Mouse (Mus musculus) CH12.LX (cell line): Measurements from ENCODE around the gene Nkx1-1. TPM values are rescaled to one million over a fixed set of nuclear protein-coding genes. Genes with fewer than 3 reads are reported as not detected.

ENCODE experiments used
- DNase-seq: peaks from one replicate; pipeline ENCODE4 v3.0.0-alpha.2; 2013; ENCODE audit errors: extremely low read depth
- H3K27ac ChIP-seq: 2 replicates; pipeline ENCODE4 v1.5.1; 2012; ENCODE audit warnings: low read depth, mild to moderate bottlenecking, control low read depth, moderate library complexity; ENCODE audit not compliant: insufficient read depth
- H3K27me3 ChIP-seq: replicated peaks from 2 replicates; pipeline ENCODE3; 2012; ENCODE audit warnings: inconsistent platforms
- H3K36me3 ChIP-seq, 2 experiments: replicated peaks in 1 of 2; 2 replicates each; pipeline versions ENCODE3 to v1.6.1; 2012; ENCODE audit warnings: inconsistent platforms in 1 of 2, low read length in 1 of 2, mild to moderate bottlenecking in 1 of 2, mixed read lengths in 1 of 2, moderate library complexity in 1 of 2; ENCODE audit not compliant: control insufficient read depth in 1 of 2, insufficient read depth in 1 of 2
- H3K4me1 ChIP-seq, 2 experiments: 2 replicates each; pipeline ENCODE4 v1.6.1; 2012; ENCODE audit warnings: inconsistent platforms in 1 of 2, moderate library complexity in 1 of 2; ENCODE audit not compliant: insufficient read depth in 2 of 2, control insufficient read depth in 1 of 2
- H3K4me2 ChIP-seq: 2 replicates; pipeline ENCODE4 v1.6.1; 2012; ENCODE audit warnings: low read depth, mild to moderate bottlenecking, control low read depth; ENCODE audit not compliant: poor library complexity, insufficient read depth, severe bottlenecking
- H3K4me3 ChIP-seq, 3 experiments: fragments of 150-350 bp in 1 of 3; sonication (generic) in 1 of 3; replicated peaks in 1 of 3; 2 replicates each; pipeline versions ENCODE3 to v1.5.1; 2011 to 2012; ENCODE audit warnings: low read depth in 2 of 3, low read length in 2 of 3, mild to moderate bottlenecking in 2 of 3, moderate library complexity in 2 of 3, control low read depth in 1 of 3, improper control_type of control experiment in 1 of 3, inconsistent platforms in 1 of 3, mixed read lengths in 1 of 3; ENCODE audit not compliant: poor library complexity in 1 of 3
- H3K79me2 ChIP-seq: replicated peaks from 2 replicates; pipeline ENCODE4 v1.6.1; 2012; ENCODE audit warnings: mild to moderate bottlenecking, moderate library complexity; ENCODE audit not compliant: control insufficient read depth, poor library complexity, insufficient read depth, severe bottlenecking; ENCODE audit errors: extremely low read depth
- H3K9ac ChIP-seq: 2 replicates; pipeline ENCODE4 v1.6.1; 2012; ENCODE audit warnings: low read depth, mild to moderate bottlenecking, control low read depth, moderate library complexity; ENCODE audit not compliant: insufficient read depth
- H3K9me3 ChIP-seq: replicated peaks from 2 replicates; pipeline ENCODE3; 2012; ENCODE audit warnings: low read length, inconsistent platforms, mixed read lengths
- BHLHE40 ChIP-seq: IDR thresholded peaks from 2 replicates; pipeline ENCODE4 v1.6.1; 2011; ENCODE audit warnings: mild to moderate bottlenecking, low read depth, low read length, improper control_type of control experiment
- CHD1 ChIP-seq: IDR thresholded peaks from 2 replicates; pipeline ENCODE4 v1.6.1; 2012; ENCODE audit warnings: low read depth, low read length, improper control_type of control experiment, inconsistent platforms
- CHD2 ChIP-seq: IDR thresholded peaks from 2 replicates; pipeline ENCODE4 v1.6.1; 2011; ENCODE audit warnings: low read length, improper control_type of control experiment
- CTCF ChIP-seq, 2 experiments: IDR thresholded peaks in 1 of 2; conservative IDR thresholded peaks in 1 of 2; 2 replicates each; pipeline ENCODE4 v1.5.1; 2011 to 2012; ENCODE audit warnings: low read depth in 2 of 2, low read length in 2 of 2, improper control_type of control experiment in 1 of 2, inconsistent platforms in 1 of 2, mild to moderate bottlenecking in 1 of 2, moderate library complexity in 1 of 2
- E2F4 ChIP-seq: IDR thresholded peaks from 2 replicates; pipeline ENCODE4 v1.6.1; 2011; ENCODE audit warnings: low read depth, low read length, improper control_type of control experiment; ENCODE audit not compliant: insufficient replicate concordance
- ELF1 ChIP-seq: IDR thresholded peaks from 2 replicates; pipeline ENCODE4 v1.6.1; 2014; ENCODE audit warnings: low read depth, mild to moderate bottlenecking, inconsistent platforms, low read length, improper control_type of control experiment
- ETS1 ChIP-seq: conservative IDR thresholded peaks from 2 replicates; pipeline ENCODE4 v1.6.1; 2012; ENCODE audit warnings: low read depth, mild to moderate bottlenecking, inconsistent platforms, low read length, improper control_type of control experiment, moderate library complexity
- GABPA ChIP-seq: IDR thresholded peaks from 2 replicates; pipeline ENCODE4 v1.6.1; 2012; ENCODE audit warnings: low read depth, low read length, improper control_type of control experiment, inconsistent platforms; ENCODE audit not compliant: insufficient replicate concordance
- HCFC1 ChIP-seq: IDR thresholded peaks from 2 replicates; pipeline ENCODE4 v1.6.1; 2012; ENCODE audit warnings: low read depth, mild to moderate bottlenecking, inconsistent platforms, low read length, improper control_type of control experiment
- JUN ChIP-seq: IDR thresholded peaks from 2 replicates; pipeline ENCODE4 v1.6.1; 2011; ENCODE audit warnings: low read depth, mild to moderate bottlenecking, low read length, improper control_type of control experiment, moderate library complexity; ENCODE audit not compliant: insufficient read depth
- JUND ChIP-seq: conservative IDR thresholded peaks from 2 replicates; pipeline ENCODE4 v1.6.1; 2011; ENCODE audit warnings: low read depth, low read length, improper control_type of control experiment
- KAT2A ChIP-seq: IDR thresholded peaks from 2 replicates; pipeline ENCODE4 v1.6.1; 2012; ENCODE audit warnings: low read length, improper control_type of control experiment, inconsistent platforms; ENCODE audit not compliant: insufficient replicate concordance
- MAX ChIP-seq: IDR thresholded peaks from 2 replicates; pipeline ENCODE4 v1.6.1; 2011; ENCODE audit warnings: low read length, improper control_type of control experiment
- MXI1 ChIP-seq: IDR thresholded peaks from 2 replicates; pipeline ENCODE4 v1.6.1; 2011; ENCODE audit warnings: mild to moderate bottlenecking, low read depth, low read length, improper control_type of control experiment
- MYC ChIP-seq: IDR thresholded peaks from 2 replicates; pipeline ENCODE4 v1.6.1; 2011; ENCODE audit warnings: low read depth, mild to moderate bottlenecking, improper control_type of control experiment, low read length
- POLR2AphosphoS2 ChIP-seq: IDR thresholded peaks from 2 replicates; pipeline ENCODE4 v1.6.1; 2011; ENCODE audit warnings: low read depth, low read length, improper control_type of control experiment
- RAD21 ChIP-seq: IDR thresholded peaks from 2 replicates; pipeline ENCODE4 v1.6.1; 2011; ENCODE audit warnings: low read depth, mild to moderate bottlenecking, low read length, improper control_type of control experiment, moderate library complexity
- SIN3A ChIP-seq: IDR thresholded peaks from 2 replicates; pipeline ENCODE4 v1.6.1; 2012; ENCODE audit warnings: low read length, improper control_type of control experiment, inconsistent platforms
- USF1 ChIP-seq: IDR thresholded peaks from 2 replicates; pipeline ENCODE4 v1.6.1; 2014; ENCODE audit warnings: low read depth, mild to moderate bottlenecking, inconsistent platforms, low read length, improper control_type of control experiment
- ZC3H11A ChIP-seq: IDR thresholded peaks from 2 replicates; pipeline ENCODE4 v1.6.1; 2012; ENCODE audit warnings: low read depth, mild to moderate bottlenecking, inconsistent platforms, low read length, improper control_type of control experiment
- ZMIZ1 ChIP-seq: IDR thresholded peaks from 2 replicates; pipeline ENCODE4 v1.6.1; 2012; ENCODE audit warnings: low read depth, mild to moderate bottlenecking, inconsistent platforms, low read length, improper control_type of control experiment
- dilution Hi-C: fragments of 300-500 bp; cut with MboI; formaldehyde crosslinking; loops from 2 replicates; pipeline ENCODE4 v1.14.3; 2020; ENCODE audit warnings: low sequenced_read_pairs; ENCODE audit not compliant: extremely low pct_unique_long_range_greater_than_20kb, extremely low pct_ligation_motif_present
- in situ Hi-C: fragments of 300-500 bp; cut with MboI; formaldehyde crosslinking; loops from 3 replicates; pipeline ENCODE4 v1.14.3; 2019; ENCODE audit warnings: low sequenced_read_pairs, low pct_ligation_motif_present, low pct_unique_long_range_greater_than_20kb, mixed read lengths
- polyA plus RNA-seq: library from polyadenylated mRNA; unstranded; fragments of >175 nt; gene quantifications from 2 replicates; pipeline ENCODE4 v1.2.1, GENCODE M21; 2012; ENCODE audit warnings: low read depth; ENCODE audit not compliant: insufficient read length
- total RNA-seq, 2 experiments: library from RNA; depleted of rRNA; stranded (reverse); fragments of 300-350 nt in 1 of 2; fragments of >200 nt in 1 of 2; gene quantifications; 2 replicates each; pipeline ENCODE4 v1.2.3; 2012 to 2014

Gene Nkx1-1
- total and polyA plus RNA-seq, 3 experiments = not detected

DNA sequence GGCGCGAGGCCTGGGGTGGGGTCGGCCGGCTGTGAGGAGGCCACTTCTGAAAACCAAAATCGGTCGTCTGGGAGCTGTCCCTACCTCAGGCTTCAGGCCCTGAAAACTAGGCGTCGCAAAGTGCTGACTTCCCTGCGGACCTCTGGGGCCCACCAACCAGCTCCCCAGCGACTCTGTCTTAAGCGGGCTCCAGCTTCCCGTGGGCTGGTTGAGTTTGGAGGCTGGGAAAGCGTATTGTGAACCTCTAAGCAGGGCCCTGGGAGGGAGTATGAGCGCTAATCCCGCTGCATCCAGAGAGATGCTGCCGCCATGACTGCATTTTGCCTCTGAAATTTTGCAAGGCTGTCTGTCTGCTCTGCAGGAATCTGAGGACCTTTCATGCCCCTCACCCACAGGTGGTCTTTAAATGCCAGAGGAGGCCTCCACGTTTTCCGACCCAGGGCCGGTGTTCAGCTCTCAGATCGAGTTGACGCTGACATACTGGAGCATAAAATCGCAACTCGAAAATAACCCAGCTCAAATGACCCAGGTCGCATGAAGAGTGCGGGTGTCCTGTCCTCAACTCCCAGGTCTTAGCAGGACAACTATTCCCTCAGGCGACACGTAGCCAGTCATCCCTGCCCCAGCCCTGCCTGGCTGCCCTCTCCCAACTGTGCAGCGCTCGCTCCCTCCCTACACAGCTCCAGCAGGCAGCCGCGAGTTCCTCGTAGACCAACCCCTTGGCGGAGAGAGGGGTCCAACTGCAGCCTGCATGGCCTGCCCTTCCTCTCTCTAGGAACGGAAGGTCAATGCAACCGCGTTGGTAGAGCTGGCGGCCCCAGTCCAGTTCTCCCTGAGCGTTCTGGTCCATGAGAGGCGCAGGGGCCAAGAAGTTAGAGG, 1.5 kb downstream of the Nkx1-1 start:
- no peaks in the 10 kb centered on the region for H3K79me2 ChIP-seq
- no peak overlapping the region for H3K9ac ChIP-seq

DNA sequence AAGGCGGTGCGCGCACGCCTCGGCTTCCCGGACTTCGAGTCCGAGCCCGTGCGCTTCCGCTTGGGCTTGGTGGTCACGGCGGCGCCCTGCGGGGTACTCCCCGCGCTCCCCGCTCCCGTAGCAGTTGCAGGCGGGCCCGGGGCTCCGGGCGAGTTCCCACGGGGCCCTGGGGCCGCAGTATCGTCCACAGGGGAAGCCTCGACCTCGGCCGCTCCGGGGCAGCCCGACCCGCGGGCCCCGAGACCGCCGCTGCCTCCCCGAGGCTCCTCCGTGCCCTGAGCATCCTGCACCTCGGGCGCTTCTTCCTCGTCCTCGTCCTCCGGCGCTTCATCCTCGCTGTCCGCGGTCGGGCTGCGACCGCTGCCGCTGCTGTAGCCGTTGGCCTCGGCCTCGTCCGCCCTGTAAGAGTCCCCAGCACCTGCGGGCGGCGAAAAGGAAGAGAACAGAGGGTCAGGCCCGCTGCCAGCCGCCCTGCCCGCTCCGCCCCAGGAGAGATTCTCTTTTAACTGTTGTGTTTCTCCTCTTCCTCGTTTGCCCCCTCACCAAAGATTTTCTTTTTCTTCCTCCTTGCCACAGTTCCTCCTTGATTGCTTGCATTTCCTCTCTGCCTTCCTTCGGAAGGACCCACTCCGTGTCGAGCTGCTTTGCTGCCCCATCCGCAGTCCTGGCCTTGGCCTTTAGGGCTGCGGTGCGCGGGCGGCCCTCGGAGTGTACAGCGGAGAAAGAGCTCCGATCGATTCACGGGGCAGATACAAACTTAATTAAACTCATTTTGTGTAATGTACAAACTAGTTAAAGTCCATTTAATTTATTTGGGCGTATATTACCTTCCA, 2.4 kb downstream of the Nkx1-1 start:
- no peaks in the 10 kb centered on the region for H3K27me3 ChIP-seq
- H3K4me1 ChIP-seq = no peaks in the 10 kb centered on the region
- in situ Hi-C loops = no loop called here
- H3K36me3 ChIP-seq = no peaks in the 10 kb centered on the region
- TF ChIP-seq USF1 = no peak
- no peak for TF ChIP-seq GABPA
- peaks cover 51% of the 10 kb centered on the region for H3K9me3 ChIP-seq
- H3K79me2 ChIP-seq = no peaks in the 10 kb centered on the region
- no peak for DNase-seq
- H3K27ac ChIP-seq = no peak overlapping the region
- no peak overlapping the region for H3K4me2 ChIP-seq
- dilution Hi-C loops = no loop called here
- H3K4me3 ChIP-seq = no peak overlapping the region
- H3K9ac ChIP-seq = no peak overlapping the region

More for the DNA sequence above, 1.5 kb downstream of the Nkx1-1 start:
- Histone ChIP-seq H3K9me3 (peaks cover 51% of the 10 kb centered on the region), H3K36me3 (no peaks in the 10 kb centered on the region), H3K27ac (no peak overlapping the region), H3K4me3 (no peak overlapping the region), H3K4me2 (no peak overlapping the region), H3K4me1 (no peaks in the 10 kb centered on the region), H3K27me3 (no peaks in the 10 kb centered on the region)
- TF ChIP-seq MAX = no peak
- no peak for TF ChIP-seq KAT2A
- no peak for DNase-seq
- in situ Hi-C loops = no loop called here
- dilution Hi-C loops = no loop called here

DNA sequence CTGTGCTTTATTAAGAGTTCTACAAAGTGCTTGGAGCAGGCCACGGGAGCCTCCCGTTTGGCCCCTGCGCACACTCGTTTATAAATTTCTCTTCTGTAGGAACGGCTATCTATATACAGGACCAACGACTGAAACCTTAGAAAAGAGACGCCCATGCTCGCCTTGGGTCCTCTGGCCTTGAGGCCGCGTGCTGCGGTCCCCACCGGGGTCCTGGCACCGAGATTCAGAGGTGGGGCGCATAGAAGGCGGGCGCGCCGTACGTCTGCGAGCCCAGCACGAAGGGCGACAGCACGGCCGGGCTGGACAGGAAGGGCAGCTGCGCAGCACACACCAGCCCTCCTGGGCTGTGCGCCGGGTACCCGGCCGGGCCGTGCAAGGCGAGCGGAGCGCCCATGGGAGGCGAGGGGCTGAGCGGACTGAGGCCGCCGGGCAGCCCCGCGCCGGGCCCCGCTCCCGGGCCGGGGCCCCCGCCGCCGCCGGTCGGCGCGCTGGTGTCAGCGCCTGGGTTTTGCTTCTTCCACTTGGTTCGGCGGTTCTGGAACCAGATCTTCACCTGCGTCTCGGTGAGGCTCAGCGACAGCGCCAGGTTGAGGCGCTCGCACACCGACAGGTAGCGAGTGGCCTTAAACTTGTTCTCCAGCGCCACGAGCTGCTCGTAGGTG, 3.1 kb downstream of the Nkx1-1 start:
- Histone ChIP-seq H3K4me1 (no peaks in the 10 kb centered on the region), H3K9me3 (peaks cover 51% of the 10 kb centered on the region), H3K36me3 (no peaks in the 10 kb centered on the region), H3K4me2 (no peak overlapping the region), H3K4me3 (no peak overlapping the region), H3K79me2 (no peaks in the 10 kb centered on the region), H3K27ac (no peak overlapping the region), H3K27me3 (no peaks in the 10 kb centered on the region), H3K9ac (no peak overlapping the region)
- TF ChIP-seq USF1 = no peak
- no peak for TF ChIP-seq ZMIZ1
- no peak for TF ChIP-seq ZC3H11A
- TF ChIP-seq BHLHE40 = no peak
- no peak for TF ChIP-seq CHD2
- TF ChIP-seq POLR2AphosphoS2 = no peak
- TF ChIP-seq JUND = no peak
- TF ChIP-seq CTCF (conservative IDR thresholded peaks at IDR 0.05 in 1 of 2, IDR thresholded peaks at IDR 0.05 in 1 of 2; ENCODE audit: low read depth in 2 of 2, low read length in 2 of 2) = no peak
- no peak for TF ChIP-seq GABPA
- no peak for TF ChIP-seq E2F4
- no peak for TF ChIP-seq HCFC1
- TF ChIP-seq RAD21 = no peak
- no peak for TF ChIP-seq MYC
- TF ChIP-seq MXI1 = no peak
- no peak for TF ChIP-seq ELF1
- no peak for TF ChIP-seq CHD1
- TF ChIP-seq SIN3A = no peak
- TF ChIP-seq JUN = no peak
- no peak for TF ChIP-seq ETS1
- dilution Hi-C loops (no loop called here), in situ Hi-C loops (no loop called here)
- DNase-seq = no peak
